Mouse (Mus musculus) urinary bladder, adult 18-20 months (tissue): ENCODE measurements around the gene Rplp2.

Experiments used
- DNase-seq, 2 experiments: peaks; one replicate each; pipeline ENCODE4 v3.0.0; 2022; ENCODE audit warnings: low spot score in 2 of 2, mixed read lengths in 2 of 2

The Rplp2 gene

GRCm38 (mm10) chr7:141430585-141431240, 16.5 kb upstream of the Rplp2 start:
- no peak for DNase-seq

GRCm38 (mm10) chr7:141431434-141432185, 15.6 kb upstream of the Rplp2 start:
- DNase-seq: no peak

DNA sequence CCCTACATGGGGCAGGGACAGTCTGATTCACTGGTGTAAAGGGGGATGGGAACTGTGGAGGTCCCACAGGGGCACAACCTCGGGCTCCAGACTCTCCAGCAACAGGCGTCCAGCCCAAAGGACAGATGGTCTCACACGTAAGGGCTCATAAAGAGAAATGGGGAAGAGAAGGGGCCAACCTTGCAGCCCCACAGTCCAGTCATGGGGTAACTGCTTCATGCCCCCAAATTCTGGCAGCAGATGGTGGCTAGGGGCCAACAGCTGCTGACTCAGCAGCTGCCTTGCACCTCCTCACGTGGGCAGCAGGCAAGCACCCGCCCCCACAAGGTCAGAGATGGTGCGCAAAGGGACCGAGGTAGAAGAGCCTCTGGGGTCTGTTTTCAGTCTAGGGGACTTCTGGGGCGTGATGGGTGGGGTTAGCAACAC, 15.0 kb upstream of the Rplp2 start:
- DNase-seq: no peak

- DNase-seq: peak; percentile 61 to 67
Measured at GRCm38 (mm10) chr7:141432741-141433516, 14.2 kb upstream of the Rplp2 start.

- DNase-seq: peak in 1 of 2 experiments; percentile 23
Measured at GRCm38 (mm10) chr7:141433517-141434400, 13.4 kb upstream of the Rplp2 start.

DNA sequence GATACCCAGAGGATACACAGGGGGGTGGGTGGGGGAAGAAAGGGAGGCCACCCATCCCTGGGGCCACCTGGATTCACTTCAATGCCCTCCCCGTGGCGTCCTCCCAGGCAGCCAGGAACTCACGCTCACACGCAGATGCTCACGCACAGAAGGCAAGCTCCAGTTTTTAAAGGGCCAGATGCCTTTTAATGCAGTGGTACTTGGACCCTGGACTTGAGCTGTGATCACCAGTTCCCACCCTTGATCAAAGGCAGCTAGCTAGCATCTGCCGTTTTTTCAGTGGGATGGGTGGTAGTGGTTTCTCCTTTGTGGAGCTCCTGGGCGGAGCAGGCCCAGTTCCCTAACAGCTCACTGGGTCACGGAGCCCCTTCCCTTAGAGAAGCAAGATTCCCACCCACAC, 12.7 kb upstream of the Rplp2 start:
- no peak for DNase-seq

GRCm38 (mm10) chr7:141435129-141435855, 11.9 kb upstream of the Rplp2 start:
- DNase-seq: peak in 1 of 2 experiments; percentile 41

DNA sequence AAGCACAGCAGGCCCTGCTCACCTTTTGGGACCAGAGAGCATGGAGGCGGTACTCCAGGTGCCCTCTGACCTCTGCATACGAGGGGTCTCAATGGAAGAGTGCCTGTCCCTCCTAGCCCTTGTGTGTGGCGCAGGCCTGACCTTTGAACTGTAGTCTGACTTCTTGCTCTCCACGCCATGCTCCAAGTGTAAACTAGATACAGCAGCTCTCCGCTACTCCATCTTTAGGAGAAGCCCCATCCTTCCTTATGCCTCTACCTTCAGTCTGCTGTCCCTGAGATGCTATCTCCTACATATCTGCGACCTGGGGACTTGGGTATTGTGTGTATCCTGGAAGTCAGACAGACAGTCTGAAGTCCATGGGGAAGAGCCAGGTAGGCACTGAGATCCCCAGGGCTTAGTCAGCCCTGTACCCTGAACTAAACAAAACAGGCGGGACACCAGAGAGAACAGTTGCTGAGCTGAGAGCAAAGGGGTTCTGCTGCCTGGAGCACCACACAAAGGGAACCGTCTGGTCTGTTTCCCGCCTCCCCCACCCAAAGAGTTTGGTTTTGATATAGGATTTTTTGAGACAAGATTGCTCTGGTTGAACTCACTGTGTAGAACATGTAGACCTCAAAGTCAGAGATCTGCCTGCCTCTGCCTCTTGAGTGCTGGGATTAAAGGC, 11.2 kb upstream of the Rplp2 start:
- no peak for DNase-seq

DNA sequence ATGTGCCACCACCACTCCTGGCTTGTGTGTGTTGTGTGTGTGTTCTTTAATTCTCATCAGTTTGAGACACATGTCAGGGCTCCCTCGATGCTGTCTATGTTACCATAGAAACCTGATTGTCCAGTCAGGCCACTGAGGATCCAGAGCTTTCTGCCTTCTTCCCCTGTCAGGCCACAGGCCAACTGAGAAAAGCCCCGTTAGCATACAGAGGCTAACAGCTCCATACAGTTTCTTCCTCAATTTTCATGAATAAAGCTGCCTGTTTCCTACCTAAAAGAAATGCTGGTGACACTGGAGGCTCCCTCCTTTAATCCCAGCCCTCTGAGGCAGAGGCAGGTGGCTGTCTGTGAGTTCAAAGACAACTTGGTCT, 10.7 kb upstream of the Rplp2 start:
- no peak for DNase-seq

- DNase-seq: peak; percentile 70 to 86
Measured at GRCm38 (mm10) chr7:141437178-141438120, 9.7 kb upstream of the Rplp2 start, which contains the start of gene Slc25a22. TSS of gene Slc25a22 (minus strand) at chr7:141437892.

- no peak for DNase-seq
Measured at GRCm38 (mm10) chr7:141438201-141438968, 8.8 kb upstream of the Rplp2 start.

GRCm38 (mm10) chr7:141439140-141439679, 8.0 kb upstream of the Rplp2 start:
- no peak for DNase-seq

- DNase-seq: no peak
Measured at GRCm38 (mm10) chr7:141439811-141440210, 7.4 kb upstream of the Rplp2 start.

- DNase-seq: no peak
Measured at GRCm38 (mm10) chr7:141440613-141441012, 6.6 kb upstream of the Rplp2 start.

DNA sequence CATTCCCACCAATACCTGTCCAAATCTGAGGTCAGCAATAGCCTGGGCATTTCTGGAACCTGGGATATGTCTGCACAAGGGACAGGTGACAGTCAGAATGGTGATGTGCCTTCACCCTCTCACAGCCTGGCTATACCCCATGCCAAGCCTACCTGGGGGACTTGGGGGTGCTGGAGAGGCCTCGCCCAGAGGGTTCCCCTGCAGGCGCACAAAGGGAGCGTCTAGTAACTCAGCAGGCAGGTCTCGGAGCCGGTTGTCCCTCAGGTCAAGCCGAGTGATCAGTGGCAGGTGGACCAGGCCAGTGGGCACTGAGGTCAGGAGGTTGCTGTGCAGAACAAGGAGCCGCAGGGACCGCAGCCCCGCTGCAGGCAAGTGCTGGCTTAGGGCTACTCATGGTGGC, 5.7 kb upstream of the Rplp2 start:
- no peak for DNase-seq

- DNase-seq: no peak
Measured at GRCm38 (mm10) chr7:141442199-141442598, 5.0 kb upstream of the Rplp2 start.

GRCm38 (mm10) chr7:141443081-141443821, 3.9 kb upstream of the Rplp2 start:
- DNase-seq: peak in 1 of 2 experiments; percentile 13
